Mouse (Mus musculus): Measurements from ENCODE around the gene Xpo6. TPM values are rescaled to one million over a fixed set of nuclear protein-coding genes. Genes with fewer than 3 reads are reported as not detected.

Xpo6 gene
- total RNA-seq, 1 experiment, result 92.7 TPM

GRCm38 (mm10) chr7:126248088-126248487 lies 47.8 kb upstream of the Xpo6 start:
- in situ Hi-C loops (cut with MboI; ENCODE audit: low sequenced_read_pairs in 2 of 2, unreplicated experiment in 2 of 2), result no loop called here

DNA sequence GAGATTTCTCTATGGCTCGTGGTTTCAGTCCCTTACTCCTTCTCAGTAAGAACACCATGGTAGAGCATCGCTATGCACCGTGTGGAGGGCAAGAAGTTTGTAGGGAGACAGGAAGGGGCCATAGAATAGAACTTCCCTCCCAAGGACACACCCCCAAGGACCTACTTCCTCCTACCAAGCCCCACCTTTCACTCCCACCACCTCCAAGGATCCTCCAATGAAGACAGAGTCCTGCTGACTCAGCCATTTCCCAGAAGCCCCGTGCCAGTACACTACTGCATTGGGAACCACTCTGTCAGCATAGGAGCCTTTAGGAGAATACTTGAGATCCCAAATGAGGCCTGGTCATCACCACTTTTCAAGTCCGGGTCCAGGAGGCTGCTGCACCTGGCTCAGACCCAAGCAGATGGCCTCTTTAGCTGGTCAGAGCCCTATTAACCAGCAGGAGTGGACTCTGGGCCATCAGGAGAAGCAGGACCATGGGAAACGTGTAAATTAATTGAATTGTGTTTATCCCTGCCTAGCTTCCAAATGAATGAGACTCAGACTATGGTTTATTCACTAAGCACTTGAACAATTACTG lies 44.0 kb upstream of the Xpo6 start:
- TF ChIP-seq HCFC1 (IDR thresholded peaks at IDR 0.05; ENCODE audit: borderline replicate concordance, insufficient read depth, low read length), result no peak
- peak; percentile 95 for TF ChIP-seq MAFK (IDR thresholded peaks at IDR 0.05; ENCODE audit: insufficient read depth, low read depth, low read length)
- no peaks in the 10 kb centered on the region for H3K36me3 ChIP-seq (ENCODE audit: control insufficient read depth, insufficient read depth, low read length, poor library complexity, severe bottlenecking)
- H3K9me3 ChIP-seq (ENCODE audit: control insufficient read depth, insufficient read depth, low read depth, low read length), result no peaks in the 10 kb centered on the region
- no peak overlapping the region for H3K27ac ChIP-seq (ENCODE audit: insufficient read depth, low read depth, low read length, poor library complexity, severe bottlenecking)
- H3K9ac ChIP-seq (ENCODE audit: insufficient read depth, low read depth, low read length, poor library complexity, severe bottlenecking), result no peak overlapping the region
- peaks cover 0 to 2% of the 10 kb centered on the region in 2 experiments; a peak in 1 of 4 replicates for H3K4me1 ChIP-seq (ENCODE audit: control insufficient read depth in 2 of 2, insufficient read depth in 2 of 2, low read length in 2 of 2, poor library complexity in 1 of 2)
- no peak for DNase-seq (ENCODE audit: low read depth, low spot score)
- no peak overlapping the region for H3K4me3 ChIP-seq (ENCODE audit: insufficient read depth in 1 of 2, low read depth in 1 of 2, low read length in 2 of 2, poor library complexity in 1 of 2, severe bottlenecking in 1 of 2)
- in situ Hi-C loops (cut with MboI; ENCODE audit: low sequenced_read_pairs in 2 of 2, unreplicated experiment in 2 of 2), result no loop called here

More at GRCm38 (mm10) chr7:126248088-126248487, 47.8 kb upstream of the Xpo6 start:
- DNase-seq (ENCODE audit: low read depth, low spot score), result no peak
- no peak overlapping the region for H3K9ac ChIP-seq (ENCODE audit: insufficient read depth, low read depth, low read length, poor library complexity, severe bottlenecking)
- no peak overlapping the region for H3K27ac ChIP-seq (ENCODE audit: insufficient read depth, low read depth, low read length, poor library complexity, severe bottlenecking)
- H3K4me3 ChIP-seq (ENCODE audit: insufficient read depth in 1 of 2, low read depth in 1 of 2, low read length in 2 of 2, poor library complexity in 1 of 2, severe bottlenecking in 1 of 2), result no peak overlapping the region
- H3K4me1 ChIP-seq (ENCODE audit: control insufficient read depth in 2 of 2, insufficient read depth in 2 of 2, low read length in 2 of 2, poor library complexity in 1 of 2), result peaks cover 0 to 2% of the 10 kb centered on the region in 2 experiments; a peak in 1 of 4 replicates
- no peaks in the 10 kb centered on the region for H3K36me3 ChIP-seq (ENCODE audit: control insufficient read depth, insufficient read depth, low read length, poor library complexity, severe bottlenecking)
- TF ChIP-seq ZC3H11A (IDR thresholded peaks at IDR 0.05; ENCODE audit: borderline replicate concordance, low read depth, low read length) (no peak), CHD2 (IDR thresholded peaks at IDR 0.05; ENCODE audit: low read depth, low read length) (no peak), ZNF384 (IDR thresholded peaks at IDR 0.05; ENCODE audit: low read depth, low read length) (no peak), HCFC1 (IDR thresholded peaks at IDR 0.05; ENCODE audit: borderline replicate concordance, insufficient read depth, low read length) (no peak), MAFK (IDR thresholded peaks at IDR 0.05; ENCODE audit: insufficient read depth, low read depth, low read length) (no peak)
- no peaks in the 10 kb centered on the region for H3K9me3 ChIP-seq (ENCODE audit: control insufficient read depth, insufficient read depth, low read depth, low read length)

DNA sequence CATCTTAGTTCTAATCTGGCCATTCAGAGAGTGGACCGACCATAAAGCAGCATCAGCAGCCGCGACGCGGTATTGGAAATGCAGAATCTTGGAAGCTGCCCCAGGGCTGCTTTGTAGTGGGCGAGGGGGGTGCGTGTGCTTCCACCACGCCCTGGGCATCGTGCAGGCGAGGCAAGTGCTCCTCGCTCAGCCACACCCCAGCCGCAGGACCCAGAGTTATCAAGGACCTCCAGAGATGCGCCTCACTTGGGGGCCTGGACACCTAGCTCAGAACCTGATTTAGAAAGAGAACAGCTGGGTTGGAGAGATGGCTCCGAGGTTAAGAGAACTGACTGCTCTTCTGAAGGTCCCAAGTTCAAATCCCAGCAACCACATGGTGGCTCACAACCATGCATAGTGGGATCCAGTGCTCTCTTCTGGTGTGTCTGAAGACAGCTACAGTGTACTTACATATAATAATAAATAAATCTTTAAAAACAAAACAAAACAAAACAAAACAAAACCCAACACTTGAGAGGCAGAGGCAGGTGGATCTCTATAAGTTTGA lies 40.6 kb upstream of the Xpo6 start:
- H3K27ac ChIP-seq (ENCODE audit: insufficient read depth, low read depth, low read length, poor library complexity, severe bottlenecking), result no peak overlapping the region
- H3K9ac ChIP-seq (ENCODE audit: insufficient read depth, low read depth, low read length, poor library complexity, severe bottlenecking), result no peak overlapping the region
- in situ Hi-C loops (cut with MboI; ENCODE audit: low sequenced_read_pairs in 2 of 2, unreplicated experiment in 2 of 2), result no loop called here
- H3K9me3 ChIP-seq (ENCODE audit: control insufficient read depth, insufficient read depth, low read depth, low read length), result no peaks in the 10 kb centered on the region
- no peaks in the 10 kb centered on the region for H3K36me3 ChIP-seq (ENCODE audit: control insufficient read depth, insufficient read depth, low read length, poor library complexity, severe bottlenecking)
- DNase-seq (ENCODE audit: low read depth, low spot score), result no peak
- TF ChIP-seq CHD2 (IDR thresholded peaks at IDR 0.05; ENCODE audit: low read depth, low read length) (no peak), ZC3H11A (IDR thresholded peaks at IDR 0.05; ENCODE audit: borderline replicate concordance, low read depth, low read length) (no peak), ZNF384 (IDR thresholded peaks at IDR 0.05; ENCODE audit: low read depth, low read length) (no peak), MAFK (IDR thresholded peaks at IDR 0.05; ENCODE audit: insufficient read depth, low read depth, low read length) (no peak), HCFC1 (IDR thresholded peaks at IDR 0.05; ENCODE audit: borderline replicate concordance, insufficient read depth, low read length) (no peak)
- H3K4me1 ChIP-seq (ENCODE audit: control insufficient read depth in 2 of 2, insufficient read depth in 2 of 2, low read length in 2 of 2, poor library complexity in 1 of 2), result peaks cover 2 to 3% of the 10 kb centered on the region in 2 experiments; a peak in 1 of 4 replicates
- no peak overlapping the region for H3K4me3 ChIP-seq (ENCODE audit: insufficient read depth in 1 of 2, low read depth in 1 of 2, low read length in 2 of 2, poor library complexity in 1 of 2, severe bottlenecking in 1 of 2)

GRCm38 (mm10) chr7:126236794-126237192 lies 36.5 kb upstream of the Xpo6 start:
- DNase-seq (ENCODE audit: low read depth, low spot score), result no peak
- TF ChIP-seq ZC3H11A (IDR thresholded peaks at IDR 0.05; ENCODE audit: borderline replicate concordance, low read depth, low read length), result no peak
- no peak for TF ChIP-seq ZNF384 (IDR thresholded peaks at IDR 0.05; ENCODE audit: low read depth, low read length)
- TF ChIP-seq MAFK (IDR thresholded peaks at IDR 0.05; ENCODE audit: insufficient read depth, low read depth, low read length), result no peak
- no peak for TF ChIP-seq HCFC1 (IDR thresholded peaks at IDR 0.05; ENCODE audit: borderline replicate concordance, insufficient read depth, low read length)
- no peak for TF ChIP-seq CHD2 (IDR thresholded peaks at IDR 0.05; ENCODE audit: low read depth, low read length)
- in situ Hi-C loops (cut with MboI; ENCODE audit: low sequenced_read_pairs in 2 of 2, unreplicated experiment in 2 of 2), result no loop called here
- Histone ChIP-seq H3K36me3 (ENCODE audit: control insufficient read depth, insufficient read depth, low read length, poor library complexity, severe bottlenecking) (no peaks in the 10 kb centered on the region), H3K27ac (ENCODE audit: insufficient read depth, low read depth, low read length, poor library complexity, severe bottlenecking) (no peak overlapping the region), H3K9me3 (ENCODE audit: control insufficient read depth, insufficient read depth, low read depth, low read length) (no peaks in the 10 kb centered on the region), H3K4me3 (ENCODE audit: insufficient read depth in 1 of 2, low read depth in 1 of 2, low read length in 2 of 2, poor library complexity in 1 of 2, severe bottlenecking in 1 of 2) (no peak overlapping the region), H3K9ac (ENCODE audit: insufficient read depth, low read depth, low read length, poor library complexity, severe bottlenecking) (no peak overlapping the region), H3K4me1 (ENCODE audit: control insufficient read depth in 2 of 2, insufficient read depth in 2 of 2, low read length in 2 of 2, poor library complexity in 1 of 2) (peaks cover 0 to 3% of the 10 kb centered on the region in 2 experiments; a peak in 1 of 4 replicates)
